Mouse (Mus musculus) adrenal gland, postnatal 36 days (tissue): ENCODE measurements around the gene Kmt2c. TPM values are rescaled to one million over a fixed set of nuclear protein-coding genes. Genes with fewer than 3 reads are reported as not detected.

Experiments
- DNase-seq, 2 experiments: peaks; one replicate each; pipeline ENCODE4 v3.0.0; 2021; ENCODE audit warnings: mixed read lengths in 1 of 2
- long read RNA-seq, 2 experiments: library from polyadenylated mRNA; stranded (forward); transcript quantifications; one replicate each; pipeline ENCODE4 v2.0.0; 2021; ENCODE audit warnings: borderline sequencing depth in 2 of 2
- total RNA-seq, 2 experiments: library from RNA; stranded (reverse); gene quantifications; 2 replicates each; pipeline ENCODE4 v1.2.3; 2021

Kmt2c gene
- 10 to 100 TPM; 59.1 to 62.6 TPM for total RNA-seq
- long read RNA-seq, experiment 1, partial matches to known transcripts = 4 of 7 reads
- long read RNA-seq, experiment 1, other reads (novel, unspliced or antisense) = 3 of 7 reads
- long read RNA-seq, experiment 2, partial matches to known transcripts = 0 of 1 reads
- long read RNA-seq, experiment 2, other reads (novel, unspliced or antisense) = 1 of 1 reads

GRCm38 (mm10) chr5:25498346-25498820 is at the start of gene Kmt2c:
Kmt2c (minus strand) TSS chr5:25498783.
- peak in 1 of 2 experiments; percentile 88 for DNase-seq

DNA sequence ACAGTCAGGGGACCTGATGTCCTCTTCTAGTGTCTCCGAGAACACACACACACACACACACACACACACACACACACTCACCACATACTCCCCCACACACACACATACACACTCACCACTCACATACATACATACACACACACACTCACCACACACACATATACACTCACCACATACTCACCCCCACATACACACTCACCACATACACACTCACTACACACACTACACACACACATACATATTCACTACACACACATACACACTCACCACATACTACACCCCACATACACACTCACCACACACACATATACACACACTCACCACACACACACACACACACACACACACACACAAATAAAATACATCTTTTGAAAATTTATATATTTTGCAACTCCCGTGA is 48.3 kb upstream of the Kmt2c start:
- no peak for DNase-seq

- no peak for DNase-seq
Observed at GRCm38 (mm10) chr5:25544566-25544965, 46.0 kb upstream of the Kmt2c start.

GRCm38 (mm10) chr5:25544061-25544460 is 45.5 kb upstream of the Kmt2c start:
- DNase-seq = peak; percentile 17 to 38

GRCm38 (mm10) chr5:25541661-25542060 is 43.1 kb upstream of the Kmt2c start:
- DNase-seq = no peak

GRCm38 (mm10) chr5:25540921-25541320 is 42.3 kb upstream of the Kmt2c start:
- DNase-seq = no peak

DNA sequence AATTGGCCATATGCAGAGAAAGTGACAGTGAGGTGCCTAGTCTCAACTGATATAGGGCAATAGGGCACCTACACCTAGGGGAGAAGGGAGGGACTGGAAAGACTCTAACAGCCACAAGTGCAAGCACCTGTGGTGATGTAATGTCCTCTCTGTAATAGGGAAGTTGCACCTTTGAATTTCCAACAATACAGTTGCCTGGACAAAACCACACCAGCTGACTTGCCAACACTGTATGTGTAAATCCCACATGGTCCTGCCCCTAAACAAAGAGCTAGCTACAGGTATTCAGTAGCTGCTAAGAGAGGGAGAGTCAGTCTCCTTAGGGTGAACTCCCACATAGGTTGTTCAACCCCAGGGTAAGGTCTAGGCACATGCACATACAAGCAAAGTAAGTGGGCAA is 41.8 kb upstream of the Kmt2c start:
- DNase-seq = no peak

- DNase-seq = peak in 1 of 2 experiments; percentile 7
Observed at GRCm38 (mm10) chr5:25536921-25537409, 38.4 kb upstream of the Kmt2c start.

DNA sequence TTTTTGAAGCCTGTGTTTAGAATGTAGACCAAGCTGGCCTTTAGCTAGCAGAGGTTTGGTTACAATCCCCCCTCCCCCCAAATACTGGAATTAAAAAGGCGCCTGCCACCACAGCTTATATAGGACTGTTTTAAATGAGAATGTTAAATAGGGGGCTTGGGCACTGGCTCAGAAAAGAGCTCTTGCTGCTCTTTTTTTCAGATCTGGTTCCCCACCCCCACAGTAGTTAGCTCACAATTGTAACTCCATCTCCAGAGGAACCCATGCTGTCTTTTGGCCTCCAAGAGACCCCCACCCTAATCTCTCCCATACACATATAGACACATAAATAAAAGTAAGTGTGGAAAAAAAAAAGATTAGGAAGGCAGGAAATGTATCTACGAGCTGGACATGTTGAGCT is 37.9 kb upstream of the Kmt2c start:
- DNase-seq = no peak

GRCm38 (mm10) chr5:25535566-25535965 is 37.0 kb upstream of the Kmt2c start:
- DNase-seq = no peak

GRCm38 (mm10) chr5:25533298-25533697 is 34.7 kb upstream of the Kmt2c start:
- DNase-seq = no peak

DNA sequence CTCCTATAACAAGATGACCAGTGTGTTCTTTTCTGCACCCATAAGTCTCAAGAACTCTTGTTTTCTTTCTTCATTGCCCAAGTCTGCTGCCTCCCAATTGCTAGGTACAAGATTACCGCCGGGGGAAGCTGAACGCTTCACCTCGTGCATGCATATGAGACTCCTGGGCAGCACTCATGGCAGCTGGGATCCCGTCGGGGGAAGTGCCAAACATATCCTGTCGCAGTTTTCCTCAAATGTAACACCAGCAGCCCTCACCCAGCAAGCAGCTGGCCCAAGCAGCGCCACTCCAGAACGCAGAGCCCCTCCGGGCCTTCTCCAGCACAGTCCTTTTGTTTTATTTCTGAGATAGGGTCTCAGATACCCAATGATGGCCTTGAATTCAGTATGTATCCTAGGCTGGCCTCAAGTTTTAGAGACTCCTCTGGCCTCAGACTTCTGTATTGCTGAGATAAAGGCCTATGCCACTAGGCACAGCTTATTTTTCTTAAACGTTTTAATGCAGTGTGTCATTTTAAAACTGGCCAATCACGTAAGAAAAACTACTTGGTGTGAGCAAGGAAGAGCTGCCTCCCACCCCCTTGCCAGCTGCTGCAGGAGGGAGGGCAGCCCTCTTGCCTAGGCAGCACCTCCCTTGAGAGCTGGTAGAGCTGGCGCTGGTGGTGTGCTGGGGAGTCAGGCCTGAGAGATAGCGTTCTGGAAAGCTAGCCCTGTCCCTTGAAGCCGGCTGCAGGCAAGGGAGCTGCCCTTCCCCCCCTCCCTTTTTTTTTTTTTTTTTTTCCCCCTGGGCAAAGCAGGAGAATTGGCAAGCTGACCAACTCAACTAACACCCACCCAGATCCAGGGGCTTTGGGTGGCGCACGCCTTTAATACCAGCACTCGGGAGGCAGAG is 33.9 kb upstream of the Kmt2c start:
- DNase-seq = peak in 1 of 2 experiments; percentile 29

GRCm38 (mm10) chr5:25530629-25531028 is 32.0 kb upstream of the Kmt2c start:
- no peak for DNase-seq

GRCm38 (mm10) chr5:25529529-25530421 is 31.2 kb upstream of the Kmt2c start:
- peak; percentile 100 for DNase-seq

DNA sequence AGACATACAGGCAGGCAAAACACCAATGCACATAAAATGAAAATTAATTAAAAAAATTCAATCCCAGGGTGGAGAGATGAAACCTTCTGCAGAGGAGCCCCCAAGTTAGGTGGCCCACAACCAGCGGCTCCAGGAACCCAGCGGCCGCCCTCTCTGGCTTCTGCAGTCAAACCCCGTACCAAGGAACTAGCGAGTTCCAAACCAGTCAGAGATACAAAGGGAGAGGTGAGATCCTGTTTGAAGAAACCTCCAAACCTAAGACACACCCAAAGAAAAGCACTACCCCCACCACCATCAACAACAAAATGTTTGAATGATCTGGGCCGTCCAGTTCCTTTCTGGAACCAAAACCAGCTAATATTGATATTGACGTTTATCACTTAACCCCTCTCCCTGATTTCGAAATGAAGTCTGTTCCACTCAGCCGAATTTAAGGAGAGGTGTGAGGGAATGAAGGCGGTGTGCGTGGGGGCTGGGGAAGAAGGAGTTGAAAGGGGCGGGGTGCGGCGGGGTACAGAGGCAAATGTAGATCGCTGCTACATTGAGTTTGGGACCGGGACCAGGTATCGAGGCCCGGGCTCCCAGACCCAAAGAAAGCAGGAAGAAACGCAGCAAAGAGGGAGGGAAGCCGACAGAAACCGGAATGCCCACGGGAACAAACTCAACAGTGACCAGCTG is 30.4 kb upstream of the Kmt2c start:
- DNase-seq = no peak

GRCm38 (mm10) chr5:25527971-25528370 is 29.4 kb upstream of the Kmt2c start:
- DNase-seq = peak in 1 of 2 experiments; percentile 16

GRCm38 (mm10) chr5:25526926-25527325 is 28.3 kb upstream of the Kmt2c start:
- peak; percentile 22 to 65 for DNase-seq

DNA sequence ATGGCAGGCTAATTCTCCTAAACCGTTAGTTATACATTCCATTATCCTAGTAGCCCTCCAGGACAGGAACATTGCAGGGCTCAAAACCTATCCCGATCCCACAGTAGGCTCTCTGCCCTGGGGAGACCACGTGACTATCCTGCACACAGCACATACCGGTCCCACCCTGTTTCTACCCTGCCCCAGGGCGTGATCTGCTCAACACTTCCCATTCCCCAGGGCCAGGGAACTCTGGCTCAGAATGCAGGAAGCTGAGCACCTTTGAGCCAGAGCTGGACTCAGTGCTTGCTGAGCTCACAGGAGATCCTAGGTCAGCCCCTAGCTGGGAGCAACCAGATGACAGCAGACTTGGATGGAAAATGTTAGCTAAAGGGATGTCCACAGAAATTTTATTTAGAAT is 27.5 kb upstream of the Kmt2c start:
- DNase-seq = peak in 1 of 2 experiments; percentile 8

DNA sequence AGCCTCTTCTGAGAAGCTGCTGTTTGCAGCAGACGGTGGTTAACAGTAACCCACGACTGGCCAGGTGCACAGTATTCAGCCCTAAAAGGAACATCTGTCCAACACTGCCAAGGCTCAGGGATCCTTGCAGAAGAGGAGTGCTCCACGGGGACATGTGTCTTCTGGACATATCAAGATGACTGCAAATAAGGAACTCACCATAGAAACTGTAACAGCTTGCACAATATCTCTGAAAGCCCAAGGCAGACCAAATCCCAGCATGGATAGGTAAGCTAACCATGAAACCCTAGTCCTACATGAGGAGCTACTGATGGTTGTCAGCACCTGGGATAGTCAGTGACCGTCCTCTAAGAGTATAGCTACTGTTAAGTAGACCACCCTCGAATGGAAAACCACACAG is 22.9 kb upstream of the Kmt2c start:
- no peak for DNase-seq

DNA sequence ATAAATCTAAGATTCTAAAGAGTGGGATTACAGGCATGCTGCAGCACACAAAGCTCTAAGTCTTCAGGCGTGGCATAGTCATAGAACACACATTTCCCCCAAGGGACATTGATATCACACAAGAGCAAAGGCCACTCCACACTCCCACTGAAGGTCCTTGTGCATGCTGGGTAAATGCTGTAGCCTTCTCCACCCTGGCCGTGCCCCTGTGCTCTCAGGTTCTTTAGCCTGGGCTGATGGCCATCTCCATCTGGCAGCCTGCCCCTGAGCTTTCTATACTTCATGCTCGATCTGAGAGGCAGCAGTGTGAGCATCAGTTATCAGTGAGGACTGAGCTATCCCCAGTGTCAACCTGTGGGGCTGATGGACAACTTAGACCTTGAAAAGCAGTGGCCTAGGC is 21.2 kb upstream of the Kmt2c start:
- no peak for DNase-seq

- no peak for DNase-seq
Observed at GRCm38 (mm10) chr5:25517550-25517949, 19.0 kb upstream of the Kmt2c start.
